Mouse (Mus musculus) T-cell, adult 2 months (primary cell): ENCODE results near the gene Ripor3.
"Not testable (repeated sequence)": the region's sequence is repeated elsewhere in the genome, so short reads cannot be mapped to it uniquely, and the experiment has no call there.

Experiments used
- DNase-seq: peaks from one replicate; pipeline ENCODE4 v3.0.0; 2022; ENCODE audit warnings: low spot score

Ripor3 gene

GRCm38 (mm10) chr2:168009936-168010668 lies at the start of gene Ripor3:
Gene Ripor3 (minus strand): TSS chr2:168010618.
- DNase-seq: peak; percentile 79

DNA sequence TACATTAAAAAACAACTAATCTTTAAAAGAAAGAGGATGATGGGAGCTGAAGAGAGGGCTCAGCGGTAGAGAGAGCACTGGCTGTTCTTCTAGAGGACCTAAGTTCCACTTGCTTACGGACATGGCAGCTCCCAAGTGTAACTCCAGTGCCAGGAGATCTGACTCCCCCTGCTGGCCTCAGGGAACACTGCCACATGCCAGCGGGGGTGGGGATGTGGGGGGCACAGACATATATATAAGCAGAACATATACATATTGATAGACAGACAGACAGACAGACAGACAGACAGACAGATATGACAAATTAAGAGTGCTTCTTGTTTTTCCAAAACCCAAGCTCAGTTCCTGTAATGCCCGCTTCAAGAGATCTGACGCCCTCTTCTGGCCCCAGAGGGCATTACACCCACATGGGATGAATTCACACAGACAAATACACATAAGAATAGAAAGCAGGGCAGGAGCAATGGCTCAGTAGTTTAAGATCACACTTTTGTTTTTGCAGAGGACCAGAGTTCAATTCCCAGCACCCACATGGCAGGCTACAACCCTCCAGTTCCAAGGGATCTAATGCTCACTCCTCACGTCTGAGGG lies 48.9 kb upstream of the Ripor3 start:
- no peak for DNase-seq

DNA sequence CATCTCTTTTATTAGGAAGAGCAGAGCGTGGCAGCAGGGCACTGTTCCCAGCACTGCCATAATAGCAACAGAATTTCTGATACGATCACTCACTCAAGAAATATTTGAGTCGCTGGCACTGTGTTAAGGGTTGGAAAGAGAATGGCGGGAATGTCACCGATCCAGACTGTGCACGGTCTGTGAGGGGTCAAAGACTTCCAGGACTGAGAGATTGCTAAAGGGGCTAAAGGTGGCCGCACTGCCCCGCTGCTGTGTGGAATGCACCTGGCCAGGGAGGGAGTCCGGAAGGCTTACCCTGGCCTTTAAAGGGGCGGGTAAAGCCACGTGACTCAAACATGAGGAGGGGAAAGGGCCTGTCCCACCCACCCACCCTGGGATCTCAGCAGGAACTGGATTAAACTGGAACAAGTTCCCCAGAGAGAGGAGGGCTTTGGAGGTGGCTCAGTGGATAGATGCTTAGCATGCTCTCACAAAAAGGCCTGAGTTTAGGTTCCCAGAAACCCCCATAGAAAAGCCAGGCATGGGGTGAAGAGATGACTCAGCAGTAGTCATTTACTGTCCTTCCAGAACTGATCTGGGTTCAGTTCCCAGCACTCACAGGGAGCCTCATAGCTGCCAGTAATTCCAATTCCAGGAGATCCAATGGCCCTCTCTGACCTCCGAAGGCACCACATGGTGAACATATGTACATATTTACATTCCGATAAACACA lies 48.2 kb upstream of the Ripor3 start:
- DNase-seq: no peak

DNA sequence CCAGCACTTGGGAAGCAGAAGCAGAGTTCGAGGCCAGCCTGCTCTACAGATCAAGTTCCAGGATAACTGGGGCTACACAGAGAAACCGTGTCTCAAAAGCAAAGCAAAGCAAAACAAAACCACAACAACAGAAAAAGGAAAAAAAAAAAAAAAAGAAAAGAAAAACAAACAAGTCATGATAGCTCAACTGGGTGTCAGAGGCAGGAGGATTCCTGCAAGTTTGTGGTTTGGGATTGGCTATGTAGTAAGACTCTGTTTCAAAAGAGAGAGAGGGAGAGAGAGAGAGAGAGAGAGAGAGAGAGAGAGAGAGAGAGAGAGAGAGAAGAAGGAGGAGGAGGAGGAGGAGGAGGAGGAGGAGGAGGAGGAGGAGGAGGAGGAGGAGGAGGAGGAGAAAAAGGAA lies 47.5 kb upstream of the Ripor3 start:
- not testable (repeated sequence) for DNase-seq

GRCm38 (mm10) chr2:168056666-168056933 lies 46.2 kb upstream of the Ripor3 start:
- no peak for DNase-seq

GRCm38 (mm10) chr2:168055910-168056665 lies 45.7 kb upstream of the Ripor3 start:
- DNase-seq: no peak

GRCm38 (mm10) chr2:168054142-168054541 lies 43.7 kb upstream of the Ripor3 start:
- DNase-seq: no peak

DNA sequence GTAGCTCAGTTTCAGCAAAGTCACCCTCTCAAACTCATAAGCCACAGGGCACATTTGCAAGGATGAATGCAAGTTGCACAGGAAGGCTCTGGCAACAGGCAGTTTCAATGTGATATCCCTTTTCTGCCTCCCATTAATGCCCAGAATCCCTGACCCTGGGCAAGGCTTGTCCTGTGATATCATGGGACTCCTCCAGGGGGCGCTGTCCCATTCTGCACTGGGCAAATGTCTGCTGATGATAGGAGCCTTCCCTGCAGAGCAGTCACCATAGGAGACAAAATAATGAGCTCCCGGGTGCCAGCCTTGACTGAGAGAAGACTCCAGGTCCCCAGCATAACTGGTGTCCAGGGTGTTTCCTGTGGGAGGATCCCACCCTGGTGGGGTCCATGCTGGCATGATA lies 42.3 kb upstream of the Ripor3 start:
- DNase-seq: no peak

DNA sequence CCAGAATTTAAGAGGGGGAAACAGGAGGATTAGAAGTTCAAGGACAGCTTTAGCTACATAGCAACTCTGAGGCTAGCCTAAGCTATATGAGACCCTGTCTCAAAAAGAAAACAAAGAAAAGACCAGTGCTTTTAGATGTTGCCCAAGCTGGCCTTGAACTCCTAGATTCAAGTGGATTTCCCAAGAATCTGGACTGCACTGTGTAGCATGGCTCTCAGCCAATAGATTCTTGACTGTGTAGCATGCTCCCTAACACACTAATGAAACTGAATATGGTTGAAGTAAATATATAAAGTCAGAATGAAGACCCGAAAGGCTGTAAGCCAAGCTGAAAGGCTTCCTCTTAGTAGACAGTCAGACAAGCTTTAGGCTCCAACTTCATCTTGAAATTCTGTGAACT lies 41.7 kb upstream of the Ripor3 start:
- no peak for DNase-seq

DNA sequence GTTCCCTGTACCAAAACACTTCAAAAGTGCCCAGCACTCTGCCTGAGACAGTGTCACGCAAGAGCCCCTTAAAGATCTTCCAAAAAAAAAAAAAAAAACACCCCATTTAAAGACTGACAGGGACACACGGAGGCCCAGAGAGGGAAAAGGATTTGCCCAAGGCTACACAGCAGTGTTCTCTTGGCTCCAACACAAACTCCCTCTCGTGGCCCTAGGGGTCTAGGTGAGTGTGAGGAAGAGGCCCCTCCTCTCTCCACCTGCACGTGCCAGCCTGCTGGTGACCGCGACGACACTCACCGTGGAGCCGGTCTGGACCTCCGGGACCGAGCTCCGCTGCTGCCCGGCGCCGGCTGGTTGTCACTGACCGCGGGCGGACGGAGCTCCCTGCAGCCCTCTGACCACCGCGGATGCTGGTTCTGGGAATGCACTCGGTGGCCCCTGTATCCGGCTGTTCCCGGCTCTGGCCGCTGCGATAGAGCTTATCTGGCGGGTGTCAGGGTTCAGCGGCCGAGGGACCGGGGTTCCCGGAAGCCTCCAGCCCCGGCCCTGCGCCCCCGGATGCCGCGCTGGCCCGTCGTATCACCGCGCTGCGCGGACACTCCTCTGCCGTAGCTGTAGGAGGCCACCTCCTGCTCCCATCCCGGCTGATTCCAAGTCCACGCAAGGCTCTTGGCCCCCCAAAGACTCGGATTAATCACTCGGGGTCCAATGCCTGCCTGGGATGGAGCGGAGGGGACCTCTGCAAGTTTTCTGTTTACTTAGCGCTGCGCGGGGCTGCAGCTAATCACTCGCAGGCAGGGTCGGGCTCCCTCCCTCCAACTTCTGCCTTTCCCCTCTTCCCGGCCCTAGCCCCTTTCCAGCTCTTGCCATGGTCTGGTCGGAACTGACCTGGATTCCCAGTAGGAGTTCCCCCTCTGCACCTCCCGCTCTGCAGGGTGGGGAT lies 39.9 kb upstream of the Ripor3 start:
- no peak for DNase-seq

GRCm38 (mm10) chr2:168049002-168049635 lies 38.7 kb upstream of the Ripor3 start:
- DNase-seq: no peak

DNA sequence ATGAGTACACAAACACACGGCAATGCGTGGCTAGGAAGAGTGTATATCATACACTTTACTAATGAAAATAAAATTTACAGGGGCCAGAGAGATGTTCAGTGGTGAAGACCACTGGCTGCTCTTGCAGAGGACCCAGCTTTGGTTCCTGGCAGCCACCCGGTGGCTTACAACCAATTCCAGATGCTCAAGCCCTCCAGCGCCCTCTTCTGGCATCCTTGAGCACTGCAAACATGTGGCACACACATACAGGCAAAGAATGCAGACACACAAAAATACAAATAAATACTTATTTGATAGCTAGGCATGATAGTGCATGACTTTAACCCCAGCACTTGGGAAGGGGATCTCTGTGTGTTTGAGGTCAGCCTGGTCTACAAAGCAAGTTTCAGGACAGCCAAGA lies 36.0 kb upstream of the Ripor3 start:
- DNase-seq: no peak

GRCm38 (mm10) chr2:168045771-168046170 lies 35.4 kb upstream of the Ripor3 start:
- DNase-seq: no peak

DNA sequence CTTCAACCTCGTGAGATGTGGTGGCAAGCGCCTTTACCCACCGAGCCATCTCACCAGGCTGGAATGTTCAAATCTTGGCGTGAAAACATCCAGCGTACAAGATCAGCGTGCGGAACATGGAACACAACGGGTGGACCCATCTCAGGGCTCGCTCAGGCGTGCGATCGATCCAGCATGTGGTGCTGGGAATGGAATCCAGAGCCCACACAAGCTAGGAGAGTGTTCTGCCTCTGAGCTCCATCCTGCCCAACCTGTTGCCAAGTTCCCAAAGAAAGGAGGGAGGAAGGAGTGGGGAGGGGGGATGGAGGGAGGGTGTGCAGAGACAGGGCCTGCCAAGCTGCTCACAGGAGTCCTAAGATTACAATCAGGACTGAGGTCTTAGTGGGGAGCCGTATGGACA lies 34.9 kb upstream of the Ripor3 start:
- no peak for DNase-seq

GRCm38 (mm10) chr2:168044681-168045287 lies 34.4 kb upstream of the Ripor3 start:
- DNase-seq: no peak

DNA sequence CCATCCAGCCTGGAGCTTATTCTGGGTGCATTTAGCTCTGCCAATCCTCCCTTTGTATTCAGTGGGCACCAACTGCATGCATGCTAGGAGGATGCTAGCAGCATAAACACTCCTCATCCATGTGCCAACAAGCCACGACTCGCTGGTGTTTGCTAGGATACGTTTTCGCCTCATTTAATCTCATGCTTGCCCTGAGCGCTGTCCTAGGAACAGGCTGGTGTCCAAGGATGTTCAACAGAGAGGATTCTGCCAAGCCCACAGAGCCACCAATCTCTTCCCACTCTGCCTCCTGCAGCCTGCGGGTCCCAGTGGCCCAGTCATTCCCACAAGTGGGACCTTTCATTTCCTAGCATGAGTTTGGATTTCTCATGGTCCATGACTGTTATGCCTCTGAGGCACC lies 31.6 kb upstream of the Ripor3 start:
- no peak for DNase-seq

GRCm38 (mm10) chr2:168040751-168041150 lies 30.3 kb upstream of the Ripor3 start:
- DNase-seq: no peak

- no peak for DNase-seq
Measured at GRCm38 (mm10) chr2:168037063-168037462, 26.6 kb upstream of the Ripor3 start.

DNA sequence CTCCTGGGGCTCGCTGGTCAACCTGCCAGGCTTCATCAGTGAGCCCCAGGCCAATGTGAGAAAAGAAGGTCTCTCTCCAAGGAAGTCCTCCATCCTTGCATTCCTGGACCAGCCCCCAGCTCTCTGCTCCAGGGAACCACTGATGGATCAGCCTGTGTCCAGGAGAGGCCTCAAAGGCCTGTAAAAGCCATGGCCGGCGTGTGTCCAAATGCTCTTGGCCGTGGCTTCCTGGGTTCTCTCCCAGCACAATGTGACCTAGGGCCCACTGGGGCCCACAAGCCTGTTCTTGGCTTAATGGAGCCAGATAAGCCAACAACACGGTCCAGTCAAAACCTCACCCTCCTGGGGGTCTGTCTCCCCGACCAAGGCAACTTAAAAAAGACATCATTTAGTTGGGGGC lies 25.5 kb upstream of the Ripor3 start:
- no peak for DNase-seq

- DNase-seq: no peak
Measured at GRCm38 (mm10) chr2:168033905-168034304, 23.5 kb upstream of the Ripor3 start.

- DNase-seq: no peak
Measured at GRCm38 (mm10) chr2:168031842-168032241, 21.4 kb upstream of the Ripor3 start.
